Mouse (Mus musculus) brown adipose tissue, adult 24 weeks (tissue): ENCODE data around the gene Lrch3. TPM values are rescaled to one million over a fixed set of nuclear protein-coding genes. Genes with fewer than 3 reads are reported as not detected.
"Not testable (repeated sequence)": the region's sequence is repeated elsewhere in the genome, so short reads cannot be mapped to it uniquely, and the experiment has no call there.

ENCODE experiments used
- H3K27ac ChIP-seq: fragments of 200-500 bp; replicated peaks from 2 replicates; pipeline ENCODE4 v1.5.1; 2012; ENCODE audit warnings: low read depth, mild to moderate bottlenecking, low read length
- H3K4me1 ChIP-seq: fragments of 200-500 bp; 2 replicates; pipeline ENCODE4 v1.6.1; 2012; ENCODE audit warnings: low read length, mixed read lengths; ENCODE audit not compliant: control insufficient read depth, insufficient read depth, insufficient read length
- H3K4me3 ChIP-seq: fragments of 200-500 bp; 2 replicates; pipeline ENCODE4 v1.5.1; 2012; ENCODE audit warnings: low read depth, mild to moderate bottlenecking, low read length, moderate library complexity; ENCODE audit not compliant: insufficient read depth
- polyA plus RNA-seq: library from polyadenylated mRNA; stranded (reverse); fragments of >200 nt; gene quantifications from 2 replicates; pipeline ENCODE4 v1.2.4, GENCODE M21; 2012; ENCODE audit not compliant: missing spikeins, insufficient read depth, insufficient read length

The Lrch3 gene
- polyA plus RNA-seq, 1 experiment: 13.6 TPM

DNA sequence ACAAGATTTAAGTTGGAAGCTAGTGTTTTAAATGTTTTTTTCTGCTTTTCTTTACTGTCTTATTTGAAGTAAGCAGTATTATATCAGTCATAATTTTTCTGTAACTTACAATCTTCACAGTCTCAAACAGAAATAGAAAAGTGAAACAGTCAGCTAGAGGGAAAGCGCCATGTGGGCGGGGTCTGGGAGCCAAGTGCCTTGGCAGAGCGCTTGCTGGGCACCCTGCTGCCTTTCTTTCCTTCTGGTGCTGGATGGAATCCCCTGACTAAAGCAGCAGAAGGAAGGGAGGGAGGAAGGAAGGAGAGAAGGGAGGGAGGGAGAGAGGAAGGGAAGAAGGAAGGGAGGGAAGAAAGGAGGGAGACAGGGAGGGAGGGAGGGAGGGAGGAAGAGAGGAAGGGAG lies 25.4 kb downstream of the Lrch3 start:
- H3K4me3 ChIP-seq: not testable (repeated sequence)
- Histone ChIP-seq H3K27ac (peak overlapping the region; percentile 87), H3K4me1 (peaks cover 15% of the 10 kb centered on the region)

DNA sequence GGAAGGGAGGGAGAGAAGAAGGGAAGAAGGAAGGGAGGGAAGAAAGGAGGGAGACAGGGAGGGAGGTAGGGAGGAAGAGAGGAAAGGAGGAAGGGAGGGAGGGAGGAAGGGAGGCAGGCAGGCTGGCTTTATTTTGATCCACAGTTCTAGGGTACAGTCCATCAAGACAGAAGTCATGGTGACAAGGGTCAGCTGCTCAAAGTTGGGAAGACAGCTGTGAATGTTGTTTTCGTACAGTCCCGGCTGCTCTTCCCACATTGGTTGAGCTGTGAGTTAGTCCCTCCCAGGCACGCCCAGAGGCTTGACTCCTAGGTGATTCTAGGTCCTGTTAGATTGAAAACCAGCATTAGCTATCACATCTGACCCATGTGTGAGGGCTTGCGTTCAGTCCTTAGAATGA lies 25.8 kb downstream of the Lrch3 start:
- Histone ChIP-seq H3K27ac (peak overlapping the region; percentile 87), H3K4me3 (0 out of 2 replicates have a peak overlapping the region, but pooled peaks have one; percentile 30), H3K4me1 (peaks cover 15% of the 10 kb centered on the region)

DNA sequence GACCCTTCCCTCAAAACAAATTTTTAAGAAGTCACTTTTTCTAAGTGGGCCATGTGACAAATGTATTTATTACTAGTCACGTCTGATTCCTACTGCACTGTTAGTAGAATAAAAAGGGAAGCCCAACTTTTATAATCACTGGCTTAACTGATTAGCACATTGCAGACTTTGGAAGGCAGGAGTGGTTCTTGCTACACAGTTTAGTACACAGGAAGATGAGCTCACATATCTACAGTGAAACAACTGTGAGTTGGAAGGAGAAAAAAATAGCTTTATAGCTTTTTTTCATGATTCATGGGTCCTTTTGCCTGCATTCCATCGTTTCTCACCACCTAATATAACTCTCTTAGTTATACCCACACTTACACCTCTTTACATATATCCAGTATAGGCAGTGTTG lies 27.3 kb downstream of the Lrch3 start:
- H3K4me3 ChIP-seq, H3K27ac ChIP-seq: not testable (repeated sequence)
- peaks cover 10% of the 10 kb centered on the region for H3K4me1 ChIP-seq

DNA sequence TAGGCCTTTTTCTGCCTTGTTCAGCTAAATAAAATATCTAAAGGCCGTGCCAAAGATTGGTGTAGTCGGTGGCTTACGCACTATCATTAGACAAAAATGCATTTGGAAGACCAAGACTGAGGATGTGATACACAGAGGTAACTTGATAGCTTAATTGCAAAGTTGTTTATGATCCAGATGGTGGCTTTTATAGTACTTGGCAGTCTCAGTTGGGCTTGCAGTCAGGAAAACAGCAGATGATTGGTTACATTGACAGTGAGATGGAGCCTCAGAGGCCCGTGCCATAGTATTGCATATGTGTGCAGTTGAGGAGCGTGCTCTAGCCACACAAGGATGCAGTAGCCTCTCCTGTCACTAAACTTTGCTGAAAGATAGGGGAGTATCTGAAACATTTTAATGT lies 28.8 kb downstream of the Lrch3 start:
- Histone ChIP-seq H3K27ac (no peak overlapping the region), H3K4me1 (peaks cover 11% of the 10 kb centered on the region), H3K4me3 (no peak overlapping the region)

DNA sequence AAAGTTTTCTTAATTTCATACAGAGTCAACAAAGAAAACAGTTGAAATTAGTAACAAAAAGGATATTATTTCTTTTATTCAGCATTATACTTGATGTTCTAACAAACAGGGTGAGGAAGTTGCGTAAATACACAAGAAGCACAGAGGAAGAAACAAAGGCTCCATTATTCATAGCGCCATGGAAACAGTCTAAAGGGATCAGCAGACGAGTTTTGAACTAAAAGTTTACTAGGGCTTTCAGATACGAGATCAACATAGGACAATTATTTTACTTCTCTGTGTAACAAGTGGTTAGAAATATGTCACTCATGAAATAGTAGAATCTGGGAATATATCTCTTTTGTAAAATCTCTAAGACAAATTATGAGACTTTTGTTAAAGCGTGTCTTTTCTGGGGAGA lies 31.5 kb downstream of the Lrch3 start:
- no peak overlapping the region for H3K4me3 ChIP-seq
- H3K4me1 ChIP-seq: peaks cover 22% of the 10 kb centered on the region
- H3K27ac ChIP-seq: no peak overlapping the region

DNA sequence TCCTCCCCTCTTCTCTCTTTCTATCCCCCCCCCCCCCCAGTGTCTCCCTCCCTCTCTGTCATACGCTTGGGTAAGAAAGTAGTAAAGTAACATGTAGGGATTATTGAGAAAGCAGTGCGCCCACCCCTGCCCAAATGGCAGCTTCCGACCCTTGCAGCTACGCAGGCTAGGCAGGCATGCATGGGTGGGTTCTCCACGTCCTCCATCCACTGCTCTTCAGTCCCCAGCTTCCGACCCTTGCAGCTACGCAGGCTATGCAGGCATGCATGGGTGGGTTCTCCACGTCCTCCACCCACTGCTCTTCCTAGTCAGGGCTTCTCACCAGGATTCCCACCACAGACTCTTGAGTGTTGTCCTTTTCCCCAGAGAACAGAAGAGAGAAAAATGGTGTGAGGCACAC lies 34.1 kb downstream of the Lrch3 start:
- Histone ChIP-seq H3K4me3 (no peak overlapping the region), H3K27ac (no peak overlapping the region)

DNA sequence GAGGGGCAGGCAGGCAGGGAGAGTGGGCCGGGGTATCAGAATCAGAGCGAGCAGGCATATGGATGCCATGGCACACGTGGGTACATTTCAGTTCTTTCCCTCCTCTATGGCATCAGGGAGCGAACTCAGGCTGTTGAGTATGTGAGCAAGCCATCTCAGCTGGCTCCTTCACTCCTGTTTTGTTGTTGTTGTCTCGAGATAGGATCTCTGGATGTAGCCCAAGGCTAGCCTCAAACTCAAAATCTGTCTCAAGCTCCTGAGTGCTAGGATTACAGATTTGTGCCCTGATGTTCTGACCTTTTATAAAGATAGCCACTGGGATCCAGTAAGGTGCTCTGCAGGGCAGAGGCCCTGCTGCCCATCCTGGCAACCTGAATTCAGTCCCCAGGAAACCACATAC lies 34.8 kb downstream of the Lrch3 start:
- Histone ChIP-seq H3K4me1 (peaks cover 22% of the 10 kb centered on the region), H3K4me3 (no peak overlapping the region), H3K27ac (0 out of 2 replicates have a peak overlapping the region, but pooled peaks have one; percentile 12)

More for the DNA sequence above, 34.1 kb downstream of the Lrch3 start:
- H3K4me1 ChIP-seq: peaks cover 22% of the 10 kb centered on the region

DNA sequence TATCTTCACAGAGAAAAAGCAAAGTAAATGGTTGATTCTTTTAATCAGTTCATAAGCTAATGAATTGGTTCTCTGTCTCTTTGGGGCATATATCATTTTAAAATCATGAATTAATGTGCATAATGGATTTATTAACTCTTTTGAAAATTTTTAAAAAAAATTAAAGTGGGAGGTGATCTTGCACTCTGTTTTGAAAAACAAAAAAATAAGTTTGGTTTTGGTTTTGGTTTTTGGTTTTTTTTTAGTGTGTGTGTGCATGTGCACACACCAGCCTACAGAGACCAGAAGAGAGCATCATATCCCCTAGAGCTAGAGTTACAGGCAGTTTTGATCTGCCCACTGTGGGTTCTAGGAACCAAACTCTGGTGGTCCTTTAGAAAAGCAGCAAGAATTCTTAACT lies 35.4 kb downstream of the Lrch3 start:
- Histone ChIP-seq H3K4me3 (no peak overlapping the region), H3K27ac (peak overlapping the region; percentile 21), H3K4me1 (peaks cover 22% of the 10 kb centered on the region)

DNA sequence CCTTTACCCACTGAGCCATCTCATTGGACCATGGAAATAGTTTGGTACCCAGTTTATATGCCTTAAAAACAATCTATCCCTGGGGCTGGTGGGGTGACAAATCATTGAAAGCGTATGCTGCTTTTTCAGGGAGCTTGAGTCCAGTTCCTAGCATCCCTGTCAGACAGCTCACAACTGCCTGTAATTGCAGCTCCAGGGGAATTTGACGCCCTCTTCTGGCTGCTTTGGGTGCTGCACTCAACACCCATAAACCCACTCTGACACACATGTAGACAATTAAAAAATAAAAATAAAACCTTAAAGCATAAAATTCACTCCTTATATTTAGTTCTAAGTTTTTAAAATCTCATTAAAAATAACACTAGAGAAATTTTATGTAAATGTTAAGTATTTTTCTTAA lies 37.2 kb downstream of the Lrch3 start:
- Histone ChIP-seq H3K4me1 (peaks cover 19% of the 10 kb centered on the region), H3K27ac (no peak overlapping the region), H3K4me3 (no peak overlapping the region)

DNA sequence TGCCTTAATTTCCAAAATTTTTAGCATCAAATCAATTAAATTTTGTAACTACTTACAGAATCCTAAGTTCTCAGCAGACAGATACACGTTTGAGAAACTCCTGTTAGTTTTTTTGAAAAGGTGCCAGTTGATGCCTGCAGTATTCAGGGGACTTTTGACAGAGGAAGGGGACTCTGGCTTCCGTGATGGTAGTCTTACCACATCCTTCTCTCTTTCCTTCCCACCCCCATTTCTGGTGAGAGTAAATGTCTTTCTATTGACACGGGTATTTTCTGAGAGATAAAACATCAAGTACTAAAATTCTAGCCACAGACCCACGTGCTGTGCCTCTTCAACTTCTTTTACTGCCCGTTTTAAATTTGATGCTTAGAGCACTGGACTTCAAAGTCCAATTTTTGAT lies 39.9 kb downstream of the Lrch3 start:
- Histone ChIP-seq H3K27ac (no peak overlapping the region), H3K4me3 (no peak overlapping the region), H3K4me1 (peaks cover 5% of the 10 kb centered on the region)

DNA sequence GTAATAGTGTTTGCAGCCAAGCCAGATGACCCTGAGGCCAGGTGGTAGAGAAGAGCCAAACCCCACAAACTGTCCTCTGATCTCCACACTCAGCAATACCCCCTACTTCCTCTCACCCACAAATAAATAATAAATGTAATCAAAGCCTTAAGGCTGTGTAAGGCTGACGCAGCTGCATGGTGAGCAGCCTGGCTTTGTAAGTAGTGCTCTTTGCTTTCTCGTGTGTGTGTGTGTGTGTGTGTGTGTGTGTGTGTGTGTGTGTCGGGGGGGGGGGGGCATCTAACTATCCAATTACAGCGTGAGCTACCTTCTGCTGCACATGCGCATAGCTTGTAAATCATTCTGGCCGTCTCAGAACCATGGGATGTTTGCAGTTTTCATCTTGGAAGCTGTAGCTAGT lies 40.4 kb downstream of the Lrch3 start:
- no peak overlapping the region for H3K4me3 ChIP-seq
- no peak overlapping the region for H3K27ac ChIP-seq
- H3K4me1 ChIP-seq: peaks cover 4% of the 10 kb centered on the region; the same call in 1 of the 2 replicates

DNA sequence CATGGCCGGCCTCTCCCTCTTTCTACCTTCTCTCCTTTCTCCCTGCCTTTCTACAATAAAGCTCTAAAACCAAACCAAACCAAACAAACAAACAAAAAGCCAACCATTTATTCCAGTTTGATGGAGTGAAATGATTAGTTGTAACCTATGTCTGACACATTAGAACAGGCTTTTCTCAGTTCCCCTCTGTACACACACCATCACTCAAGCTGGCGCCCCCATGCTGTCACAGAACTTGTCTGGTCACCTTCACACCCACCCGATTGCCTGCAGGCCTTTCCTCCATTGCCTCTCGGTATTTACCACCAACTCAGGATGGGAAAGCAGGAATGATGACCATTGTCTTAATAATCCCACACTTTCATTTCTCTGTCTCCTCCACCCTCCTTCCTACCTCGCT lies 43.0 kb downstream of the Lrch3 start:
- Histone ChIP-seq H3K4me1 (no peaks in the 10 kb centered on the region), H3K27ac (no peak overlapping the region), H3K4me3 (no peak overlapping the region)

DNA sequence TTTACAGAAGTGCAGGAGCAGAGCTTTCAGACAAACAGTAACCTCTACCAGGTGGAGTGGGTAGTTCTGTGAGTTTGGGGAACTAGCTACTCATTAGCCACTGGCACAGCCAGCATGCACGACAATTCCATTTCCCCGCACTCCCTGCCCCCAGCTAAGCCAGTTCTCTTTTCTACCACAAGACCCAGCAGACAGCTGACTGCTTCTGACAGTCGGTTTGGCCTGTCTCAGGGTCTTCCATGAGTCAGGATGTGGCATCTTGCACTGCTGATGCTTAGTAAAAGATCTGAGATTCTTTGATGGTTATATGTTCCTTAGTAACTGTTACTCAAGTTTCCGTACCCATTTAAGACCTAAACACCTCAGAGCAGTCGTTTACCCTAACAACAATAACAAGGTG lies 58.6 kb downstream of the Lrch3 start:
- Histone ChIP-seq H3K27ac (no peak overlapping the region), H3K4me1 (no peaks in the 10 kb centered on the region), H3K4me3 (no peak overlapping the region)

DNA sequence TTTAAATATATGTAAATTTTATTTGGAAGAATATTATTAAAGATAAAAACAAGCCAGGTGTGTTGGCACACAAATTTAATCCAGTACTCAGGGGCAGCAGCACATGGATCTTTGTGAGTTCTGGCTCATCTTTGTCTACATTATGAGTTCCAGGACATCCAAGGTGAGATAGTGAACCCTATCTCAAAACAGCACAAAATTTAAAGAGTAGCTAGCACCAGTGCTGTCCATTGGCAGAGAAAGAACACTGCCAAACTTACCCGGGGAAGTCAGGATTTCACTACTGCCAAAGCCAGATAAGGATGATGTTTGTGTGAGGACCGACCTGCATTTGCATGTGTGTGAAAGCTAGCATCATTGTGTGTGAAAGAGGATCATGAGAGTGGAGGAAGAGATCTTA lies 59.1 kb downstream of the Lrch3 start:
- no peak overlapping the region for H3K4me3 ChIP-seq
- no peaks in the 10 kb centered on the region for H3K4me1 ChIP-seq
- H3K27ac ChIP-seq: no peak overlapping the region

DNA sequence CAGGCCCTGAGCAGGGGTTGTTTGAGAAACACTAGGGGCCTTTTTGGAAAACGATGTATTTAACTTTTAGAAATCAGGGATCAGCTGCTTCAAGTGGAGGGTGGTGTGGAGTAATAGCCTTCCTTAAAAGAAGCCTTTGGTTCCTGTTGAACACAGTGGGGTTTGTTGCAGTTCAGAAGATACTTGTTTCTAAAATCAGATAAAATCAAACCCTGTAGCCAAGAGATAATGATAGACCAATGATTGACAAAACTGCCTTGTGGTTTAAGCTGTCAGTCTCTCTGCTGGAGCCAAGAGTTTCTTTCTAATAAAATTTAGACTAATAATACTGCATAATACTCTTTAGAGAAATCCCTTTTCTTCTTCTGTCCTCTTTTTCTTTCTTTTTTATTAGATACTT lies 66.3 kb downstream of the Lrch3 start:
- Histone ChIP-seq H3K4me3 (no peak overlapping the region), H3K4me1 (no peaks in the 10 kb centered on the region)

DNA sequence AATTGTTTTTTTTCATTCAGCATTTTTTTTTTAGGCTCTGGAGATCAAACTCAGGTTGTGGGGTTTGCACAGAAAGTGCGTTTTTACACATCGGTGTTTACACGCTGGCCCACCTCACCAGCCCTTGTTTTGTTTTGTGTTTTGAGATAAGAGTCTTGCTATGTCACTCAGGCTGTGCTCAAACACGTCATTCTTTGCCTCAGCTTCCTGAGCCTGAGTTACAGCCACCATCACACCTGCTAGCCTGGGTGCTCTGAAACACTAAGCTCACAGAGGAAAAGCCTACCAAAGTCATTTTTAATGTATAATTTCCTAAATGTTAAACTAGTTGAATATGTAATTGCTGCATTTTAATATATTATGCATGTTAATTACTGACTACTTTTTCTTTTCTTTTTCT lies 67.5 kb downstream of the Lrch3 start:
- Histone ChIP-seq H3K4me3 (no peak overlapping the region), H3K4me1 (no peaks in the 10 kb centered on the region), H3K27ac (no peak overlapping the region)

More for the DNA sequence above, 66.3 kb downstream of the Lrch3 start:
- H3K27ac ChIP-seq: no peak overlapping the region

DNA sequence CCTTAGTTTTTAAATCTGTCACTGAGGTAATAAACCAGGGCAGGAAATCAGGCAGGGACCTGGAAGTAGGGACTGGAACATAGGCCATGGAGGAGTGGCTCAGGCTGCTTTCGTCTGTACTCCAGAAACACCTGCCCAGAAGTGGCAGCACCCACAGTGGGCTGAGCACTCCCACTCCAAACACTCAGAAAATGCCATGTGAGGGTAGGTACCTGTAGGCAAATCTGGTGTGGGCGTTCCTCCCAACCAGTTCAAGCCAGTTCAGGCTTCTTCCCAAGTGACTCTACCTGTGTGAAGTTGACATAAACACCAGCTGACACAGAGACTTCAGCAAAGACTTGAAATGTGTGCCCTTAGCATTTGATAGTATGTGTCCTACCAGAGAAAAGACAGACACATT lies 70.7 kb downstream of the Lrch3 start:
- Histone ChIP-seq H3K4me3 (no peak overlapping the region), H3K27ac (no peak overlapping the region), H3K4me1 (no peaks in the 10 kb centered on the region)
